9 mouse cellular contexts compared by ENCODE assay signal in genomic region chr11:94491749-94492099, GRCm38 (mm10). TPM values are rescaled to one million over a fixed set of nuclear protein-coding genes. Genes with fewer than 3 reads are reported as not detected.
DNase-seq lines count a peak whose midpoint lies in the region; ATAC-seq and TF ChIP-seq lines count a peak whose summit lies in the region.
"Had no signal": no experiment of that assay in that cellular context is flagged by ENCODE, and none has a peak within 500 bp of the region (broad histone marks: within the 10 kb centered on the region; RNA-seq: fewer than 3 reads in every experiment).

No protein-coding gene starts in this region.

- no peak overlapping the region for H3K9ac ChIP-seq in heart, adult 2 months (ENCODE audit: low read depth, low read length)
- no peak overlapping the region for H3K9ac ChIP-seq in hindbrain, embryonic 12.5 days

- DNase-seq in heart, embryonic 10.5 days (ENCODE audit: low spot score): no peak
- DNase-seq in heart, adult 2 months: no peak
- DNase-seq in testis, postnatal 10 days (ENCODE audit: low spot score): no peak
- DNase-seq in layer of hippocampus, adult 18-20 months (ENCODE audit: low spot score in 2 of 2): no peak

- H3K27ac ChIP-seq in heart, embryonic 10.5 days: no peak overlapping the region; the same call in 1 of the 2 replicates
- no peak overlapping the region for H3K27ac ChIP-seq in heart, adult 2 months
- H3K27ac ChIP-seq in hindbrain, embryonic 12.5 days: no peak overlapping the region

- TF ChIP-seq CTCF in heart, adult 2 months (IDR thresholded peaks at IDR 0.05): no peak

- H3K9me3 ChIP-seq in heart, embryonic 10.5 days: no peaks in the 10 kb centered on the region
- H3K9me3 ChIP-seq in hindbrain, embryonic 12.5 days (replicated peaks): no peaks in the 10 kb centered on the region

- 52% methylated on average over 7 of the region's 7 CpGs for WGBS in heart, embryonic 10.5 days
- 57% methylated on average over 7 of the region's 7 CpGs for WGBS in heart, adult 2 months
- 64% methylated on average over 7 of the region's 7 CpGs for WGBS in hindbrain, embryonic 12.5 days

- H3K4me3 ChIP-seq in heart, embryonic 10.5 days: peak overlapping the region; percentile 65
- no peak overlapping the region for H3K4me3 ChIP-seq in heart, adult 2 months
- peak overlapping the region; percentile 52 for H3K4me3 ChIP-seq in hindbrain, embryonic 12.5 days

- peaks cover 85% of the 10 kb centered on the region for H3K27me3 ChIP-seq in heart, embryonic 10.5 days (ENCODE audit: insufficient read depth, poor library complexity, severe bottlenecking)
- peaks cover 2% of the 10 kb centered on the region; the same call in 1 of the 2 replicates for H3K27me3 ChIP-seq in heart, adult 2 months (ENCODE audit: control insufficient read depth, insufficient read depth, low read length)
- H3K27me3 ChIP-seq in hindbrain, embryonic 12.5 days: peaks cover 57% of the 10 kb centered on the region

- no peak for TF ChIP-seq EP300 in heart, adult 2 months (IDR thresholded peaks at IDR 0.05; ENCODE audit: insufficient read depth, low read depth, low read length)

- H3K4me1 ChIP-seq in heart, embryonic 10.5 days: peaks cover 41% of the 10 kb centered on the region
- H3K4me1 ChIP-seq in heart, adult 2 months (ENCODE audit: control insufficient read depth, insufficient read depth, low read length): no peaks in the 10 kb centered on the region
- H3K4me1 ChIP-seq in hindbrain, embryonic 12.5 days: peaks cover 11% of the 10 kb centered on the region

- peaks cover 29% of the 10 kb centered on the region for H3K36me3 ChIP-seq in heart, embryonic 10.5 days
- H3K36me3 ChIP-seq in heart, adult 2 months (ENCODE audit: control insufficient read depth, insufficient read depth, low read length): no peaks in the 10 kb centered on the region
- H3K36me3 ChIP-seq in hindbrain, embryonic 12.5 days: no peaks in the 10 kb centered on the region

- peak overlapping the region; percentile 81 for H3K4me2 ChIP-seq in hindbrain, embryonic 12.5 days (replicated peaks)

- intact Hi-C loops in heart, adult 2 months (cut with DNase I): no loop called here

- peak; percentile 53; the same call in 1 of the 2 replicates for ATAC-seq in common myeloid progenitor, adult 5-6 weeks (replicated peaks; ENCODE audit: low read depth, poor library complexity, severe bottlenecking)
- no peak for ATAC-seq in hindbrain, embryonic 12.5 days (ENCODE audit: low FRiP score)
- ATAC-seq in megakaryocyte progenitor cell, adult 5-6 weeks (replicated peaks; ENCODE audit: poor library complexity): peak; percentile 44; the same call in 1 of the 2 replicates
- no peak for ATAC-seq in erythroblast, adult 5-6 weeks (replicated peaks; ENCODE audit: low FRiP score, poor library complexity, severe bottlenecking)

- H3K79me2 ChIP-seq in heart, adult 2 months (replicated peaks; ENCODE audit: control insufficient read depth, insufficient read depth, low read length): no peaks in the 10 kb centered on the region

- TF ChIP-seq POLR2A in heart, adult 2 months (IDR thresholded peaks at IDR 0.05; ENCODE audit: insufficient read depth, low read depth, low read length): no peak

RNA-seq across cellular contexts. Expression of gene Spata20, which starts 5.7 kb away (rescaled TPM):
- not detected in 2 replicates for polyA plus RNA-seq in heart, embryonic 10.5 days (2016; fragmentation: Nextera tagmentation; extraction: Ambion mirVana)
- total RNA-seq in heart, adult 2 months (2021): under 1 TPM; 0.23 to 0.52 TPM
- polyA plus RNA-seq in heart, adult 2 months (2012; rRNA removed): 1.3 and 1.5 TPM in 2 replicates
- not detected in 2 replicates for total RNA-seq in common myeloid progenitor, adult 5-6 weeks (2017)
- 0.08 TPM in 1 of 2 replicates, not detected in the other for polyA plus RNA-seq in hindbrain, embryonic 12.5 days (2016; fragmentation: Nextera tagmentation; extraction: Ambion mirVana)
- total RNA-seq in megakaryocyte progenitor cell, adult 5-6 weeks (2015): not detected in 2 replicates
- not detected in 2 replicates for total RNA-seq in megakaryocyte progenitor cell, adult 5-6 weeks (2017)
- total RNA-seq in erythroblast, adult 5-6 weeks (2015; ENCODE audit: low replicate concordance): not detected in 2 replicates
- total RNA-seq in erythroblast, adult 5-6 weeks (2017; ENCODE audit: low replicate concordance): not detected in 2 replicates
- total RNA-seq in layer of hippocampus, adult 18-20 months (2021): under 1 TPM in 1 of 2 experiments, not detected in 1; 0.79 TPM
- polyA plus RNA-seq: liver, embryonic 16.5 days had no signal

RNA-seq across cellular contexts. Expression of gene Epn3, which starts 8.1 kb away (rescaled TPM):
- 7.7 and 14.2 TPM in 2 replicates for polyA plus RNA-seq in heart, embryonic 10.5 days (2016; fragmentation: Nextera tagmentation; extraction: Ambion mirVana)
- 10 to 100 TPM; 28.4 to 31.9 TPM for total RNA-seq in heart, adult 2 months (2021)
- polyA plus RNA-seq in heart, adult 2 months (2012; rRNA removed): 12.6 and 25.7 TPM in 2 replicates
- not detected in 2 replicates for total RNA-seq in common myeloid progenitor, adult 5-6 weeks (2017)
- 1.7 and 2.5 TPM in 2 replicates for polyA plus RNA-seq in hindbrain, embryonic 12.5 days (2016; fragmentation: Nextera tagmentation; extraction: Ambion mirVana)
- not detected in 2 replicates for total RNA-seq in megakaryocyte progenitor cell, adult 5-6 weeks (2015)
- 0.03 TPM in 1 of 2 replicates, not detected in the other for total RNA-seq in megakaryocyte progenitor cell, adult 5-6 weeks (2017)
- total RNA-seq in erythroblast, adult 5-6 weeks (2015; ENCODE audit: low replicate concordance): not detected in 2 replicates
- not detected in 2 replicates for total RNA-seq in erythroblast, adult 5-6 weeks (2017; ENCODE audit: low replicate concordance)
- total RNA-seq in layer of hippocampus, adult 18-20 months (2021): 1 to 10 TPM; 2.1 to 2.2 TPM

RNA-seq across cellular contexts. Expression of gene Cacna1g, which starts 17.7 kb away (rescaled TPM):
- 1.5 and 2.4 TPM in 2 replicates for polyA plus RNA-seq in heart, embryonic 10.5 days (2016; fragmentation: Nextera tagmentation; extraction: Ambion mirVana)
- total RNA-seq in heart, adult 2 months (2021): 10 to 100 TPM; 12.2 to 12.9 TPM
- polyA plus RNA-seq in heart, adult 2 months (2012; rRNA removed): 63.3 and 64.4 TPM in 2 replicates
- 0.34 TPM in 1 of 2 replicates, not detected in the other for total RNA-seq in common myeloid progenitor, adult 5-6 weeks (2017)
- 19.1 and 21.4 TPM in 2 replicates for polyA plus RNA-seq in hindbrain, embryonic 12.5 days (2016; fragmentation: Nextera tagmentation; extraction: Ambion mirVana)
- total RNA-seq in megakaryocyte progenitor cell, adult 5-6 weeks (2015): not detected in 2 replicates
- total RNA-seq in megakaryocyte progenitor cell, adult 5-6 weeks (2017): not detected in 2 replicates
- 109 and 122 TPM in 2 replicates for total RNA-seq in erythroblast, adult 5-6 weeks (2015; ENCODE audit: low replicate concordance)
- 78.9 and 102 TPM in 2 replicates for total RNA-seq in erythroblast, adult 5-6 weeks (2017; ENCODE audit: low replicate concordance)
- 10 to 100 TPM; 53.2 to 59.2 TPM for total RNA-seq in layer of hippocampus, adult 18-20 months (2021)

RNA-seq across cellular contexts. Expression of gene Mycbpap, which starts 29.8 kb away (rescaled TPM):
- 9.3 and 12.5 TPM in 2 replicates for polyA plus RNA-seq in heart, embryonic 10.5 days (2016; fragmentation: Nextera tagmentation; extraction: Ambion mirVana)
- 1 to 10 TPM in 1 of 2 experiments, under 1 TPM in 1; 0.89 to 1.1 TPM for total RNA-seq in heart, adult 2 months (2021)
- 0.32 and 0.72 TPM in 2 replicates for polyA plus RNA-seq in heart, adult 2 months (2012; rRNA removed)
- total RNA-seq in common myeloid progenitor, adult 5-6 weeks (2017): 0.55 and 10.8 TPM in 2 replicates
- 4.2 and 5.2 TPM in 2 replicates for polyA plus RNA-seq in hindbrain, embryonic 12.5 days (2016; fragmentation: Nextera tagmentation; extraction: Ambion mirVana)
- not detected in 2 replicates for total RNA-seq in megakaryocyte progenitor cell, adult 5-6 weeks (2015)
- total RNA-seq in megakaryocyte progenitor cell, adult 5-6 weeks (2017): 0.20 and 2.5 TPM in 2 replicates
- total RNA-seq in erythroblast, adult 5-6 weeks (2015; ENCODE audit: low replicate concordance): not detected in 2 replicates
- total RNA-seq in erythroblast, adult 5-6 weeks (2017; ENCODE audit: low replicate concordance): not detected in 2 replicates
- total RNA-seq in layer of hippocampus, adult 18-20 months (2021): 1 to 10 TPM; 2.1 to 3.7 TPM
- polyA plus RNA-seq: liver, embryonic 16.5 days had no signal

RNA-seq across cellular contexts. Expression of gene Rsad1, which starts 57.3 kb away (rescaled TPM):
- 3.2 and 6.9 TPM in 2 replicates for polyA plus RNA-seq in heart, embryonic 10.5 days (2016; fragmentation: Nextera tagmentation; extraction: Ambion mirVana)
- total RNA-seq in heart, adult 2 months (2021): 10 to 100 TPM in 1 of 2 experiments, 1 to 10 TPM in 1; 9.3 to 12.6 TPM
- polyA plus RNA-seq in heart, adult 2 months (2012; rRNA removed): 13.7 and 14.1 TPM in 2 replicates
- 6.2 and 10.6 TPM in 2 replicates for total RNA-seq in common myeloid progenitor, adult 5-6 weeks (2017)
- 3.4 and 4.6 TPM in 2 replicates for polyA plus RNA-seq in hindbrain, embryonic 12.5 days (2016; fragmentation: Nextera tagmentation; extraction: Ambion mirVana)
- total RNA-seq in megakaryocyte progenitor cell, adult 5-6 weeks (2015): 4.4 and 5.0 TPM in 2 replicates
- total RNA-seq in megakaryocyte progenitor cell, adult 5-6 weeks (2017): 5.0 and 6.2 TPM in 2 replicates
- not detected in 2 replicates for total RNA-seq in erythroblast, adult 5-6 weeks (2015; ENCODE audit: low replicate concordance)
- 0.34 and 2.0 TPM in 2 replicates for total RNA-seq in erythroblast, adult 5-6 weeks (2017; ENCODE audit: low replicate concordance)
- total RNA-seq in layer of hippocampus, adult 18-20 months (2021): 1 to 10 TPM; 8.9 to 9.7 TPM

Comparison
In these comparisons a context has a peak if more than half of its experiments do, and no peak if none do; other contexts are left out.
1. ATAC-seq: peak in common myeloid progenitor, adult 5-6 weeks (single experiment) and megakaryocyte progenitor cell, adult 5-6 weeks (single experiment); none in hindbrain, embryonic 12.5 days (single experiment) and erythroblast, adult 5-6 weeks (single experiment).
2. RNA of gene Epn3, which starts 8.1 kb away (total RNA-seq): 28.4 to 31.9 TPM in heart, adult 2 months; 2.1 to 2.2 TPM in layer of hippocampus, adult 18-20 months, not detected in common myeloid progenitor, adult 5-6 weeks, 0.03 TPM in megakaryocyte progenitor cell, adult 5-6 weeks and not detected in erythroblast, adult 5-6 weeks; every median in the first group is over 4 times any median in the second.